Mouse (Mus musculus) adrenal gland, postnatal 14 days (tissue): Measurements from ENCODE around the gene Caln1. TPM values are rescaled to one million over a fixed set of nuclear protein-coding genes. Genes with fewer than 3 reads are reported as not detected.

ENCODE experiments used
- total RNA-seq: library from RNA; stranded (reverse); gene quantifications from 2 replicates; pipeline ENCODE4 v1.2.3, GENCODE M21; 2021

The Caln1 gene
- total RNA-seq, 1 experiment from 2014 or later = 35.2 TPM

Other genes starting within 250 kb of the Caln1 start
- gene Kctd7, start 224.6 kb upstream of the Caln1 start, total RNA-seq = 8.7 and 10.0 TPM in 2 replicates
- 40.6 and 42.7 TPM in 2 replicates for gene Rabgef1, start 197.7 kb upstream of the Caln1 start, total RNA-seq
- gene Tmem248, start 152.4 kb upstream of the Caln1 start, total RNA-seq = 46.4 and 51.7 TPM in 2 replicates
- 77.1 and 87.0 TPM in 2 replicates for gene Sbds, start 113.9 kb upstream of the Caln1 start, total RNA-seq
- gene Tyw1, start 113.8 kb upstream of the Caln1 start, total RNA-seq = 23.7 and 24.4 TPM in 2 replicates
- not detected in 2 replicates for gene A330070K13Rik, start 15.2 kb downstream of the Caln1 start, total RNA-seq